Mouse (Mus musculus) kidney, embryonic 15.5 days (tissue): Measurements from ENCODE around the gene Ndufs7. TPM values are rescaled to one million over a fixed set of nuclear protein-coding genes. Genes with fewer than 3 reads are reported as not detected.

Source experiments
- ATAC-seq: fragments of 200-750 bp; cut with Nextera tagmentation; replicated peaks from 2 replicates; pipeline ENCODE4 v1.8.0; 2017; ENCODE audit warnings: moderate TSS enrichment; ENCODE audit not compliant: low FRiP score
- H3K27ac ChIP-seq: fragments of 300-500 bp; sonication (generic); 2 replicates; pipeline ENCODE4 v1.5.1; 2015; ENCODE audit warnings: mild to moderate bottlenecking, inconsistent platforms
- H3K27me3 ChIP-seq: fragments of 300-500 bp; sonication (generic); 2 replicates; pipeline ENCODE4 v1.6.1; 2015; ENCODE audit warnings: inconsistent platforms
- H3K36me3 ChIP-seq: fragments of 300-500 bp; sonication (generic); 2 replicates; pipeline ENCODE4 v1.6.1; 2015; ENCODE audit warnings: inconsistent platforms
- H3K4me1 ChIP-seq: fragments of 300-500 bp; sonication (generic); 2 replicates; pipeline ENCODE4 v1.6.1; 2015; ENCODE audit warnings: inconsistent platforms
- H3K4me2 ChIP-seq: fragments of 300-500 bp; sonication (generic); 2 replicates; pipeline ENCODE4 v1.6.1; 2015; ENCODE audit warnings: moderate library complexity, mild to moderate bottlenecking, inconsistent platforms
- H3K4me3 ChIP-seq: fragments of 300-500 bp; sonication (generic); replicated peaks from 2 replicates; pipeline ENCODE4 v1.5.1; 2015; ENCODE audit warnings: mild to moderate bottlenecking, inconsistent platforms
- H3K9ac ChIP-seq: fragments of 300-500 bp; sonication (generic); 2 replicates; pipeline ENCODE4 v1.6.1; 2015; ENCODE audit warnings: mild to moderate bottlenecking, inconsistent platforms
- H3K9me3 ChIP-seq: fragments of 300-500 bp; sonication (generic); replicated peaks from 2 replicates; pipeline ENCODE4 v1.6.1; 2016; ENCODE audit warnings: inconsistent platforms
- WGBS: fragments of 180-500 bp; shearing (Covaris S2); methylation state at CpG from one replicate; pipeline ENCODE4 v1.1.7; 2015; ENCODE audit warnings: mixed read lengths; 5-methylcytosine and 5-hydroxymethylcytosine counted together
- microRNA-seq: library from miRNA; unstranded; fragments of <30 nt; microRNA quantifications from one replicate; pipeline ENCODE4, GENCODE M21; 2016
- polyA plus RNA-seq: library from polyadenylated mRNA; unstranded; fragments of >200 nt; fragmentation: Nextera tagmentation; extraction: Ambion mirVana; gene quantifications from 2 replicates; pipeline ENCODE4 v1.2.1, GENCODE M21; 2015

Gene Ndufs7
- polyA plus RNA-seq, 1 experiment from 2014 or later, result 376 TPM

- H3K36me3 ChIP-seq, result peaks cover 14% of the 10 kb centered on the region
- peaks cover 71% of the 10 kb centered on the region for H3K27me3 ChIP-seq
- H3K27ac ChIP-seq, result no peak overlapping the region
- ATAC-seq, result no peak
- peaks cover 53% of the 10 kb centered on the region for H3K4me1 ChIP-seq
- H3K9me3 ChIP-seq, result no peaks in the 10 kb centered on the region
- peak overlapping the region; percentile 18 for H3K4me3 ChIP-seq
- 4% methylated on average over 26 of the region's 26 CpGs for WGBS
- peak overlapping the region; percentile 39 for H3K4me2 ChIP-seq
- no peak overlapping the region for H3K9ac ChIP-seq
Observed at GRCm38 (mm10) chr10:80298571-80299281, 49.8 kb downstream of the Ndufs7 start.

GRCm38 (mm10) chr10:80299301-80299700 lies 50.4 kb downstream of the Ndufs7 start:
- peaks cover 77% of the 10 kb centered on the region for H3K27me3 ChIP-seq
- H3K9me3 ChIP-seq, result no peaks in the 10 kb centered on the region
- 7% methylated on average over 15 of the region's 15 CpGs for whole genome bisulfite sequencing
- peak overlapping the region; percentile 39 for H3K4me2 ChIP-seq
- no peak for ATAC-seq
- peaks cover 47% of the 10 kb centered on the region for H3K4me1 ChIP-seq
- H3K9ac ChIP-seq, result no peak overlapping the region
- H3K4me3 ChIP-seq, result peak overlapping the region; percentile 18
- H3K36me3 ChIP-seq, result peaks cover 8% of the 10 kb centered on the region
- H3K27ac ChIP-seq, result no peak overlapping the region

GRCm38 (mm10) chr10:80299824-80300223 lies 50.9 kb downstream of the Ndufs7 start:
- Histone ChIP-seq H3K27me3 (peaks cover 82% of the 10 kb centered on the region), H3K4me1 (peaks cover 44% of the 10 kb centered on the region), H3K4me3 (no peak overlapping the region), H3K27ac (no peak overlapping the region), H3K4me2 (no peak overlapping the region), H3K36me3 (peaks cover 3% of the 10 kb centered on the region), H3K9me3 (no peaks in the 10 kb centered on the region), H3K9ac (no peak overlapping the region)
- ATAC-seq, result no peak
- WGBS, result 52% methylated on average over 10 of the region's 10 CpGs

GRCm38 (mm10) chr10:80300672-80301181 lies 51.8 kb downstream of the Ndufs7 start:
- Histone ChIP-seq H3K27ac (no peak overlapping the region), H3K4me2 (no peak overlapping the region), H3K9me3 (no peaks in the 10 kb centered on the region), H3K4me1 (peaks cover 38% of the 10 kb centered on the region), H3K9ac (no peak overlapping the region), H3K36me3 (no peaks in the 10 kb centered on the region), H3K27me3 (peaks cover 91% of the 10 kb centered on the region), H3K4me3 (no peak overlapping the region)
- no peak for ATAC-seq
- 26% methylated on average over 11 of the region's 11 CpGs for WGBS

- H3K9me3 ChIP-seq, result no peaks in the 10 kb centered on the region
- peaks cover 98% of the 10 kb centered on the region for H3K27me3 ChIP-seq
- no peak for ATAC-seq
- WGBS, result 80% methylated on average over 10 of the region's 10 CpGs
- no peak overlapping the region for H3K27ac ChIP-seq
- H3K4me1 ChIP-seq, result peaks cover 31% of the 10 kb centered on the region
- H3K36me3 ChIP-seq, result no peaks in the 10 kb centered on the region
- H3K4me2 ChIP-seq, result no peak overlapping the region
- no peak overlapping the region for H3K9ac ChIP-seq
- H3K4me3 ChIP-seq, result no peak overlapping the region
Observed at GRCm38 (mm10) chr10:80301256-80302081, 52.5 kb downstream of the Ndufs7 start.

GRCm38 (mm10) chr10:80302082-80302355 lies 53.1 kb downstream of the Ndufs7 start:
- Histone ChIP-seq H3K4me2 (peak overlapping the region; percentile 26), H3K36me3 (no peaks in the 10 kb centered on the region)
- WGBS, result 57% methylated on average over 5 of the region's 5 CpGs

GRCm38 (mm10) chr10:80302471-80302881 lies 53.6 kb downstream of the Ndufs7 start:
- Histone ChIP-seq H3K9ac (0 out of 2 replicates have a peak overlapping the region, but pooled peaks have one; percentile 17), H3K9me3 (no peaks in the 10 kb centered on the region), H3K4me1 (peaks cover 26% of the 10 kb centered on the region), H3K27me3 (peaks cover 98% of the 10 kb centered on the region), H3K36me3 (no peaks in the 10 kb centered on the region), H3K4me3 (0 out of 2 replicates have a peak overlapping the region, but pooled peaks have one; percentile 4), H3K27ac (no peak overlapping the region), H3K4me2 (peak overlapping the region; percentile 26)
- WGBS, result 12% methylated on average over 9 of the region's 9 CpGs
- ATAC-seq, result peak; percentile 53

More at GRCm38 (mm10) chr10:80302082-80302355, 53.1 kb downstream of the Ndufs7 start:
- Histone ChIP-seq H3K4me1 (peaks cover 26% of the 10 kb centered on the region), H3K27ac (no peak overlapping the region), H3K27me3 (peaks cover 98% of the 10 kb centered on the region), H3K9me3 (no peaks in the 10 kb centered on the region), H3K9ac (no peak overlapping the region), H3K4me3 (0 out of 2 replicates have a peak overlapping the region, but pooled peaks have one; percentile 4)
- no peak for ATAC-seq

GRCm38 (mm10) chr10:80304458-80304857 lies 55.5 kb downstream of the Ndufs7 start:
- H3K4me3 ChIP-seq, result peak overlapping the region; percentile 34
- 22% methylated on average over 12 of the region's 12 CpGs for WGBS

GRCm38 (mm10) chr10:80304862-80305261 lies 55.9 kb downstream of the Ndufs7 start:
- WGBS, result 10% methylated on average over 25 of the region's 25 CpGs
- Histone ChIP-seq H3K27me3 (peaks cover 79% of the 10 kb centered on the region), H3K4me3 (peak overlapping the region; percentile 34), H3K9me3 (no peaks in the 10 kb centered on the region), H3K27ac (no peak overlapping the region), H3K9ac (no peak overlapping the region), H3K4me2 (peak overlapping the region; percentile 56), H3K36me3 (no peaks in the 10 kb centered on the region), H3K4me1 (peaks cover 18% of the 10 kb centered on the region)
- peak; percentile 34 for ATAC-seq

More at GRCm38 (mm10) chr10:80304458-80304857, 55.5 kb downstream of the Ndufs7 start:
- H3K36me3 ChIP-seq, result no peaks in the 10 kb centered on the region
- H3K27me3 ChIP-seq, result peaks cover 83% of the 10 kb centered on the region
- H3K4me2 ChIP-seq, result peak overlapping the region; percentile 56
- no peak overlapping the region for H3K27ac ChIP-seq
- H3K9ac ChIP-seq, result no peak overlapping the region
- H3K9me3 ChIP-seq, result no peaks in the 10 kb centered on the region
- ATAC-seq, result no peak
- H3K4me1 ChIP-seq, result peaks cover 18% of the 10 kb centered on the region

Small RNAs within 50 kb of the gene (microRNA-seq; reads per million reads assigned to microRNA genes)
- gene Mir6911, result 0.59 reads per million

Other genes with a start within 250 kb of the Ndufs7 start
- 8.7 and 10.0 TPM in 2 replicates for gene Arhgap45, start 232.5 kb upstream of the Ndufs7 start, polyA plus RNA-seq
- 235 and 243 TPM in 2 replicates for gene Polr2e, start 209.3 kb upstream of the Ndufs7 start, polyA plus RNA-seq
- 581 and 603 TPM in 2 replicates for gene Gpx4, start 202.0 kb upstream of the Ndufs7 start, polyA plus RNA-seq
- 14.4 and 16.2 TPM in 2 replicates for gene Sbno2, start 143.6 kb upstream of the Ndufs7 start, polyA plus RNA-seq
- gene Stk11, start 133.3 kb upstream of the Ndufs7 start, polyA plus RNA-seq, result 15.0 and 22.4 TPM in 2 replicates
- 594 and 612 TPM in 2 replicates for gene Atp5d, start 110.5 kb upstream of the Ndufs7 start, polyA plus RNA-seq
- gene Cbarp, start 108.3 kb upstream of the Ndufs7 start, polyA plus RNA-seq, result 5.7 and 6.1 TPM in 2 replicates
- 18.8 and 19.5 TPM in 2 replicates for gene Midn, start 100.8 kb upstream of the Ndufs7 start, polyA plus RNA-seq
- 95.1 and 111 TPM in 2 replicates for gene Cirbp, start 83.1 kb upstream of the Ndufs7 start, polyA plus RNA-seq
- 11.2 and 13.2 TPM in 2 replicates for gene 1600002K03Rik, start 76.2 kb upstream of the Ndufs7 start, polyA plus RNA-seq
- gene Efna2, start 69.6 kb upstream of the Ndufs7 start, polyA plus RNA-seq, result 15.4 and 17.0 TPM in 2 replicates
- 74.8 and 75.5 TPM in 2 replicates for gene Mum1, start 22.7 kb upstream of the Ndufs7 start, polyA plus RNA-seq
- 34.2 and 37.0 TPM in 2 replicates for gene Gamt, start 11.9 kb downstream of the Ndufs7 start, polyA plus RNA-seq
- gene Dazap1, start 12.4 kb downstream of the Ndufs7 start, polyA plus RNA-seq, result 56.3 and 58.5 TPM in 2 replicates
- 1,002 and 1,019 TPM in 2 replicates for gene Rps15, start 43.3 kb downstream of the Ndufs7 start, polyA plus RNA-seq
- gene Apc2, start 46.9 kb downstream of the Ndufs7 start, polyA plus RNA-seq, result 1.6 and 2.4 TPM in 2 replicates
- gene 2310011J03Rik, start 71.4 kb downstream of the Ndufs7 start, polyA plus RNA-seq, result 49.5 and 52.7 TPM in 2 replicates
- 5.8 and 9.1 TPM in 2 replicates for gene Pcsk4, start 80.4 kb downstream of the Ndufs7 start, polyA plus RNA-seq
- gene Reep6, start 80.8 kb downstream of the Ndufs7 start, polyA plus RNA-seq, result 8.4 and 10.5 TPM in 2 replicates
- gene Adamtsl5, start 99.3 kb downstream of the Ndufs7 start, polyA plus RNA-seq, result 3.6 and 5.2 TPM in 2 replicates
- gene Plk5, start 107.3 kb downstream of the Ndufs7 start, polyA plus RNA-seq, result 0.67 and 0.70 TPM in 2 replicates
- gene Mex3d, start 138.5 kb downstream of the Ndufs7 start, polyA plus RNA-seq, result 7.1 and 8.4 TPM in 2 replicates
- gene Mbd3, start 150.4 kb downstream of the Ndufs7 start, polyA plus RNA-seq, result 260 and 283 TPM in 2 replicates
- gene Uqcr11, start 157.7 kb downstream of the Ndufs7 start, polyA plus RNA-seq, result 790 and 798 TPM in 2 replicates
- 130 and 138 TPM in 2 replicates for gene Tcf3, start 184.5 kb downstream of the Ndufs7 start, polyA plus RNA-seq
- not detected in 2 replicates for gene Onecut3, start 245.7 kb downstream of the Ndufs7 start, polyA plus RNA-seq